In genomic region chr13:30418611-30419010, GRCm38 (mm10) we compare ENCODE assay signal across 6 mouse cellular contexts.
"Had no signal": no experiment of that assay in that cellular context is flagged by ENCODE, and none has a peak within 500 bp of the region (broad histone marks: within the 10 kb centered on the region; RNA-seq: fewer than 3 reads in every experiment).

No protein-coding gene starts in this region.

- DNase-seq: kidney, postnatal 25 days; lung, adult 2 months; lung, postnatal 36 days; right cerebral cortex, postnatal 4 days; thymus, adult 2 months; thymus, postnatal 25 days had no signal
